Mouse (Mus musculus) MEL (cell line): ENCODE results near the gene Itga2b. TPM values are rescaled to one million over a fixed set of nuclear protein-coding genes. Genes with fewer than 3 reads are reported as not detected.
A peak's percentile ranks its signal among the peaks of the same experiment; 100 is the strongest.

Experiments used
- DNase-seq: peaks from one replicate; pipeline ENCODE4 v3.0.0; 2011; ENCODE audit warnings: low read depth, low spot score
- H3K27ac ChIP-seq: 2 replicates; pipeline ENCODE4 v1.5.1; 2012; ENCODE audit warnings: low read depth, mild to moderate bottlenecking, control low read depth, low read length, moderate library complexity; ENCODE audit not compliant: control insufficient read depth
- H3K27me3 ChIP-seq, 2 experiments: fragments of 150-350 bp in 1 of 2; sonication (generic) in 1 of 2; 2 replicates each; pipeline ENCODE4 v1.6.1; 2012; ENCODE audit warnings: low read length in 2 of 2, mild to moderate bottlenecking in 2 of 2, improper control_type of control experiment in 1 of 2, moderate library complexity in 1 of 2; ENCODE audit not compliant: insufficient read depth in 2 of 2, control insufficient read depth in 1 of 2
- H3K36me3 ChIP-seq, 2 experiments: 2 replicates each; pipeline ENCODE4 v1.6.1; 2012 to 2014; ENCODE audit warnings: low read length in 2 of 2, improper control_type of control experiment in 1 of 2, inconsistent platforms in 1 of 2, mild to moderate bottlenecking in 1 of 2; ENCODE audit not compliant: insufficient read depth in 2 of 2, control insufficient read depth in 1 of 2
- H3K4me1 ChIP-seq, 2 experiments: fragments of 150-350 bp in 1 of 2; sonication (generic) in 1 of 2; 2 replicates each; pipeline ENCODE4 v1.6.1; 2012; ENCODE audit warnings: low read length in 2 of 2, improper control_type of control experiment in 1 of 2, mild to moderate bottlenecking in 1 of 2; ENCODE audit not compliant: insufficient read depth in 2 of 2, control insufficient read depth in 1 of 2
- H3K4me3 ChIP-seq, 2 experiments: fragments of 150-350 bp in 1 of 2; sonication (generic) in 1 of 2; 2 replicates each; pipeline ENCODE4 v1.5.1; 2012; ENCODE audit warnings: low read depth in 2 of 2, low read length in 2 of 2, mild to moderate bottlenecking in 2 of 2, moderate library complexity in 2 of 2, control low read depth in 1 of 2, improper control_type of control experiment in 1 of 2; ENCODE audit not compliant: control insufficient read depth in 1 of 2, insufficient read depth in 1 of 2
- H3K79me2 ChIP-seq: 2 replicates; pipeline ENCODE4 v1.6.1; 2012; ENCODE audit warnings: mild to moderate bottlenecking, low read length, moderate library complexity; ENCODE audit not compliant: control insufficient read depth, poor library complexity, insufficient read depth
- H3K9ac ChIP-seq: 2 replicates; pipeline ENCODE4 v1.6.1; 2012; ENCODE audit warnings: low read depth, mild to moderate bottlenecking, control low read depth, low read length, moderate library complexity; ENCODE audit not compliant: control insufficient read depth, poor library complexity, severe bottlenecking
- H3K9me3 ChIP-seq: fragments of 150-350 bp; sonication (generic); replicated peaks from 2 replicates; pipeline ENCODE4 v1.6.1; 2012; ENCODE audit warnings: mild to moderate bottlenecking, low read length, improper control_type of control experiment, moderate library complexity; ENCODE audit not compliant: insufficient read depth
- BHLHE40 ChIP-seq: IDR thresholded peaks from 2 replicates; pipeline ENCODE4 v1.6.1; 2012; ENCODE audit warnings: low read depth, mild to moderate bottlenecking, inconsistent platforms, low read length, improper control_type of control experiment, borderline replicate concordance
- CHD1 ChIP-seq: IDR thresholded peaks from 2 replicates; pipeline ENCODE4 v1.6.1; 2012; ENCODE audit warnings: low read depth, mild to moderate bottlenecking, inconsistent platforms, low read length, improper control_type of control experiment
- CHD2 ChIP-seq: IDR thresholded peaks from 2 replicates; pipeline ENCODE4 v1.6.1; 2011; ENCODE audit warnings: low read length, improper control_type of control experiment
- CTCF ChIP-seq, 3 experiments: IDR thresholded peaks in 2 of 3; conservative IDR thresholded peaks in 1 of 3; 2 replicates each; pipeline ENCODE4 v1.5.1; 2011 to 2012; ENCODE audit warnings: low read length in 3 of 3, low read depth in 2 of 3, mild to moderate bottlenecking in 2 of 3, improper control_type of control experiment in 1 of 3, inconsistent platforms in 1 of 3, mixed read lengths in 1 of 3, moderate library complexity in 1 of 3; ENCODE audit not compliant: control insufficient read depth in 1 of 3, insufficient read depth in 1 of 3, poor library complexity in 1 of 3, severe bottlenecking in 1 of 3
- E2F4 ChIP-seq: IDR thresholded peaks from 2 replicates; pipeline ENCODE4 v1.6.1; 2011; ENCODE audit warnings: low read depth, low read length, improper control_type of control experiment, borderline replicate concordance
- ELF1 ChIP-seq: IDR thresholded peaks from 2 replicates; pipeline ENCODE4 v1.6.1; 2014; ENCODE audit warnings: low read depth, mild to moderate bottlenecking, inconsistent platforms, low read length, improper control_type of control experiment, moderate library complexity
- GABPA ChIP-seq: IDR thresholded peaks from 2 replicates; pipeline ENCODE4 v1.6.1; 2012; ENCODE audit warnings: low read depth, mild to moderate bottlenecking, inconsistent platforms, low read length, improper control_type of control experiment, moderate library complexity
- GATA1 ChIP-seq: IDR thresholded peaks from 2 replicates; pipeline ENCODE4 v1.6.1; 2011; ENCODE audit warnings: low read depth, low read length, improper control_type of control experiment
- HCFC1 ChIP-seq: IDR thresholded peaks from 2 replicates; pipeline ENCODE4 v1.6.1; 2012; ENCODE audit warnings: low read depth, mild to moderate bottlenecking, inconsistent platforms, low read length, improper control_type of control experiment, moderate library complexity
- KAT2A ChIP-seq: conservative IDR thresholded peaks from 2 replicates; pipeline ENCODE4 v1.6.1; 2012; ENCODE audit warnings: low read depth, low read length, improper control_type of control experiment, inconsistent platforms
- MAFK ChIP-seq: IDR thresholded peaks from 2 replicates; pipeline ENCODE4 v1.6.1; 2011; ENCODE audit warnings: low read depth, mild to moderate bottlenecking, low read length, improper control_type of control experiment, borderline replicate concordance
- MAX ChIP-seq: IDR thresholded peaks from 2 replicates; pipeline ENCODE4 v1.6.1; 2011; ENCODE audit warnings: low read length, improper control_type of control experiment
- MAZ ChIP-seq: IDR thresholded peaks from 2 replicates; pipeline ENCODE4 v1.6.1; 2012; ENCODE audit warnings: low read depth, mild to moderate bottlenecking, inconsistent platforms, low read length, improper control_type of control experiment
- MXI1 ChIP-seq: IDR thresholded peaks from 2 replicates; pipeline ENCODE4 v1.6.1; 2011; ENCODE audit warnings: mild to moderate bottlenecking, low read depth, low read length, improper control_type of control experiment
- MYC ChIP-seq: IDR thresholded peaks from 2 replicates; pipeline ENCODE4 v1.6.1; 2011; ENCODE audit warnings: low read depth, mild to moderate bottlenecking, low read length, improper control_type of control experiment, moderate library complexity
- NRF1 ChIP-seq: IDR thresholded peaks from 2 replicates; pipeline ENCODE4 v1.6.1; 2014; ENCODE audit warnings: low read depth, mild to moderate bottlenecking, inconsistent platforms, low read length, improper control_type of control experiment, moderate library complexity; ENCODE audit not compliant: poor library complexity, insufficient read depth, severe bottlenecking
- POLR2AphosphoS2 ChIP-seq: IDR thresholded peaks from 2 replicates; pipeline ENCODE4 v1.6.1; 2011; ENCODE audit warnings: low read length, improper control_type of control experiment
- POLR2AphosphoS5 ChIP-seq: IDR thresholded peaks from 2 replicates; pipeline ENCODE4 v1.6.1; 2012; ENCODE audit warnings: low read depth, borderline replicate concordance, mild to moderate bottlenecking, inconsistent platforms, low read length, moderate library complexity, mixed read lengths
- RAD21 ChIP-seq: IDR thresholded peaks from 2 replicates; pipeline ENCODE4 v1.6.1; 2011; ENCODE audit warnings: mild to moderate bottlenecking, low read depth, low read length, improper control_type of control experiment
- RCOR1 ChIP-seq: IDR thresholded peaks from 2 replicates; pipeline ENCODE4 v1.6.1; 2012; ENCODE audit warnings: low read depth, mild to moderate bottlenecking, inconsistent platforms, low read length, improper control_type of control experiment
- SIN3A ChIP-seq: IDR thresholded peaks from 2 replicates; pipeline ENCODE4 v1.6.1; 2012; ENCODE audit warnings: low read length, improper control_type of control experiment, inconsistent platforms
- SMC3 ChIP-seq: IDR thresholded peaks from 2 replicates; pipeline ENCODE4 v1.6.1; 2011; ENCODE audit warnings: low read depth, low read length, improper control_type of control experiment
- TAL1 ChIP-seq: IDR thresholded peaks from 2 replicates; pipeline ENCODE4 v1.6.1; 2012; ENCODE audit warnings: mild to moderate bottlenecking, inconsistent platforms, low read length, moderate library complexity, mixed read lengths
- TBP ChIP-seq: IDR thresholded peaks from 2 replicates; pipeline ENCODE4 v1.8.0; 2011; ENCODE audit warnings: low read depth, low read length, improper control_type of control experiment
- UBTF ChIP-seq: IDR thresholded peaks from 2 replicates; pipeline ENCODE4 v1.6.1; 2012; ENCODE audit warnings: low read depth, mild to moderate bottlenecking, inconsistent platforms, low read length, improper control_type of control experiment, moderate library complexity, borderline replicate concordance; ENCODE audit not compliant: insufficient read depth
- USF1 ChIP-seq: IDR thresholded peaks from 2 replicates; pipeline ENCODE4 v1.6.1; 2014; ENCODE audit warnings: low read depth, mild to moderate bottlenecking, inconsistent platforms, low read length, improper control_type of control experiment, moderate library complexity
- ZC3H11A ChIP-seq: IDR thresholded peaks from 2 replicates; pipeline ENCODE4 v1.6.1; 2012; ENCODE audit warnings: low read depth, mild to moderate bottlenecking, inconsistent platforms, low read length, improper control_type of control experiment
- ZKSCAN1 ChIP-seq: IDR thresholded peaks from 2 replicates; pipeline ENCODE4 v1.6.1; 2012; ENCODE audit warnings: low read depth, mild to moderate bottlenecking, inconsistent platforms, low read length, improper control_type of control experiment, moderate library complexity
- ZMIZ1 ChIP-seq: IDR thresholded peaks from 2 replicates; pipeline ENCODE4 v1.6.1; 2012; ENCODE audit warnings: low read depth, mild to moderate bottlenecking, inconsistent platforms, low read length, improper control_type of control experiment, moderate library complexity
- ZNF384 ChIP-seq: IDR thresholded peaks from 2 replicates; pipeline ENCODE4 v1.6.1; 2012; ENCODE audit warnings: low read depth, mild to moderate bottlenecking, inconsistent platforms, low read length, improper control_type of control experiment
- polyA plus RNA-seq, 2 experiments: library from polyadenylated mRNA; stranded (reverse) in 1 of 2; unstranded in 1 of 2; fragments of >175 nt in 1 of 2; fragments of >200 nt in 1 of 2; gene quantifications; 2 replicates each; pipeline versions ENCODE4 v1.2.1 to v1.2.4; 2012; ENCODE audit warnings: low replicate concordance in 2 of 2, low read depth in 1 of 2; ENCODE audit not compliant: insufficient read length in 2 of 2, insufficient read depth in 1 of 2, missing spikeins in 1 of 2
- total RNA-seq: library from RNA; depleted of rRNA; stranded (reverse); fragments of 300-350 nt; gene quantifications from 2 replicates; pipeline ENCODE4 v1.2.3, GENCODE M21; 2012

Itga2b gene
- total and polyA plus RNA-seq, 3 experiments: 10.7 to 55.7 TPM; not detected in 1

GRCm38 (mm10) chr11:102460541-102460940, 9.4 kb downstream of the Itga2b start:
- no peak for DNase-seq
- Histone ChIP-seq H3K9me3 (no peaks in the 10 kb centered on the region), H3K4me3 (no peak overlapping the region), H3K27ac (no peak overlapping the region), H3K36me3 (peaks cover 0 to 12% of the 10 kb centered on the region in 2 experiments; a peak in 2 of 4 replicates), H3K79me2 (no peaks in the 10 kb centered on the region), H3K27me3 (no peaks in the 10 kb centered on the region), H3K4me1 (peaks cover 10 to 17% of the 10 kb centered on the region in 2 experiments), H3K9ac (no peak overlapping the region)
- TF ChIP-seq POLR2AphosphoS5 (no peak), ZNF384 (no peak)

- H3K36me3 ChIP-seq: peaks cover 0 to 2% of the 10 kb centered on the region in 2 experiments; a peak in 1 of 4 replicates
- no peaks in the 10 kb centered on the region for H3K27me3 ChIP-seq
- peak overlapping the region; percentile 63 for H3K9ac ChIP-seq
- no peak for TF ChIP-seq ZKSCAN1
- no peak for TF ChIP-seq RAD21
- TF ChIP-seq MXI1: peak; percentile 41
- no peak for TF ChIP-seq GABPA
- no peak for TF ChIP-seq POLR2AphosphoS2
- no peak for TF ChIP-seq MYC
- no peak for TF ChIP-seq CHD2
- TF ChIP-seq CHD1: no peak
- 0 out of 2 replicates have a peak, but pooled peaks have one; percentile 11 for TF ChIP-seq USF1
- no peak for TF ChIP-seq GATA1
- no peak for TF ChIP-seq MAFK
- peak; percentile 27; the same call in 1 of the 2 replicates for TF ChIP-seq E2F4
- no peak for TF ChIP-seq TBP
- TF ChIP-seq MAX: no peak; the same call in 1 of the 2 replicates
- peak in 2 of 3 experiments; percentile 31 to 70; a peak in 4 of 6 replicates for TF ChIP-seq CTCF (IDR thresholded peaks at IDR 0.05 in 2 of 3, conservative IDR thresholded peaks at IDR 0.05 in 1 of 3; ENCODE audit: control insufficient read depth in 1 of 3, insufficient read depth in 1 of 3, low read depth in 2 of 3, low read length in 3 of 3, poor library complexity in 1 of 3, severe bottlenecking in 1 of 3)
- 0 out of 2 replicates have a peak, but pooled peaks have one; percentile 4 for TF ChIP-seq SMC3
- TF ChIP-seq BHLHE40: no peak
- TF ChIP-seq ZNF384: no peak
- no peak for TF ChIP-seq ZC3H11A
- peak; percentile 61 for TF ChIP-seq SIN3A
- TF ChIP-seq TAL1: no peak
- no peak for TF ChIP-seq UBTF
- no peak for TF ChIP-seq RCOR1
- no peak for TF ChIP-seq ZMIZ1
- TF ChIP-seq ELF1: no peak
- no peak for TF ChIP-seq POLR2AphosphoS5
- peak; percentile 48; the same call in 1 of the 2 replicates for TF ChIP-seq MAZ
- TF ChIP-seq NRF1: 0 out of 2 replicates have a peak, but pooled peaks have one; percentile 27
- TF ChIP-seq HCFC1: peak; percentile 38; the same call in 1 of the 2 replicates
- no peak for TF ChIP-seq KAT2A
Measured at GRCm38 (mm10) chr11:102455740-102456396, 14.1 kb downstream of the Itga2b start.

More at GRCm38 (mm10) chr11:102455740-102456396, 14.1 kb downstream of the Itga2b start:
- Histone ChIP-seq H3K27ac (0 out of 2 replicates have a peak overlapping the region, but pooled peaks have one; percentile 14), H3K4me1 (peaks cover 0 to 9% of the 10 kb centered on the region in 2 experiments; a peak in 2 of 4 replicates), H3K9me3 (no peaks in the 10 kb centered on the region), H3K4me3 (peak overlapping the region; percentile 60 to 77), H3K79me2 (no peaks in the 10 kb centered on the region)
- peak; percentile 95 for DNase-seq
